Mouse (Mus musculus) erythroblast, embryonic 14.5 days (primary cell): ENCODE measurements around the gene Snph. TPM values are rescaled to one million over a fixed set of nuclear protein-coding genes. Genes with fewer than 3 reads are reported as not detected.

Experiments
- H3K27me3 ChIP-seq: 2 replicates; pipeline ENCODE4 v1.6.1; 2012; ENCODE audit warnings: inconsistent platforms; ENCODE audit not compliant: control insufficient read depth
- H3K36me3 ChIP-seq: 2 replicates; pipeline ENCODE4 v1.6.1; 2012; ENCODE audit warnings: mild to moderate bottlenecking, inconsistent platforms; ENCODE audit not compliant: control insufficient read depth
- H3K4me1 ChIP-seq: 2 replicates; pipeline ENCODE4 v1.6.1; 2012; ENCODE audit warnings: inconsistent platforms; ENCODE audit not compliant: control insufficient read depth
- H3K4me3 ChIP-seq: replicated peaks from 2 replicates; pipeline ENCODE3; 2012; ENCODE audit warnings: moderate library complexity, mild to moderate bottlenecking, inconsistent platforms
- H3K9me3 ChIP-seq: 2 replicates; pipeline ENCODE4 v1.6.1; 2012; ENCODE audit warnings: low read length, inconsistent platforms, mixed read lengths; ENCODE audit not compliant: control insufficient read depth
- GATA1 ChIP-seq: IDR thresholded peaks from 2 replicates; pipeline ENCODE4 v1.6.1; 2012; ENCODE audit warnings: low read length, inconsistent platforms, mixed read lengths
- TAL1 ChIP-seq: IDR thresholded peaks from 3 replicates; pipeline ENCODE4 v1.6.1; 2012; ENCODE audit warnings: low read length, inconsistent platforms, mixed read lengths
- polyA plus RNA-seq: library from polyadenylated mRNA; stranded (reverse); fragments of >175 nt; gene quantifications from 2 replicates; pipeline ENCODE4 v1.2.3, GENCODE M21; 2012

Gene Snph
- polyA plus RNA-seq, result not detected in 2 replicates

DNA sequence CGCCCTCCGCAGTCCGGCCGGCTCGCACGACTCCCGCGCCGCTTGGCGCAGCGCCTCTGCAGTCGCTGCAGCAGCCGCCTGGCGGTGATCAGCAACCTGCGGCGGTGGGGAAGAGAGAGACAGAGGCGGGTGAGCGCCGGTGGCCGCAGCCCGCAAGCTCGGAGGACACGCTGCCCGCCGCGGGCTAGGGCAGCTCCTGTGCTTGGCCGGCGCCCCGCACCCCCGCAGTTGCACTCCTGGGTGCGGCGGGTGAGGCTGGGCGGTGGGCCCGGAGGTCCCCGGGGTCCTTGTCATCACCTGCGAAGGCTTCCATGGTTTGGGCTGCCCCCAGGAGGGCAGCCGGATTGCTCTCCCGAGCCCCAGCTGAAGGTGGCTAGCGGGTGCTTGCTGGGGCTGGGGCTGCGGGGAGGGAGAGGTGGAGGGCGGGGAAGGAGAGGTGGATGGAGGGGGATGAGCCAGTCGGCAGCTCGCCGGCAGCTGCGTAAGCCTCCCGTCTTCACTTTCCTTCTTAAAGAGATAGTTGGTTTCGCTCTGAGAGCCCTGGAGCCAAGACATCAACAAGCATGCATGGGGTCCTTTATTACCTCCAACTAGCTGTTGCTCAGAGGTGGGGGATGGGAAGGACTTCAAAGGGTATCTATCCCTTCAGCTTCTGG, at the start of gene Snph:
Gene Snph (minus strand): TSS at position 435 of the 656 bp plus-strand sequence.
- Histone ChIP-seq H3K4me3 (no peak within 1 kb of the TSS), H3K4me1 (no peaks in the 10 kb centered on the region), H3K27me3 (peaks cover 50% of the 10 kb centered on the region), H3K9me3 (no peaks in the 10 kb centered on the region), H3K36me3 (no peaks in the 10 kb centered on the region)
- TF ChIP-seq GATA1, result no peak
- no peak for TF ChIP-seq TAL1

DNA sequence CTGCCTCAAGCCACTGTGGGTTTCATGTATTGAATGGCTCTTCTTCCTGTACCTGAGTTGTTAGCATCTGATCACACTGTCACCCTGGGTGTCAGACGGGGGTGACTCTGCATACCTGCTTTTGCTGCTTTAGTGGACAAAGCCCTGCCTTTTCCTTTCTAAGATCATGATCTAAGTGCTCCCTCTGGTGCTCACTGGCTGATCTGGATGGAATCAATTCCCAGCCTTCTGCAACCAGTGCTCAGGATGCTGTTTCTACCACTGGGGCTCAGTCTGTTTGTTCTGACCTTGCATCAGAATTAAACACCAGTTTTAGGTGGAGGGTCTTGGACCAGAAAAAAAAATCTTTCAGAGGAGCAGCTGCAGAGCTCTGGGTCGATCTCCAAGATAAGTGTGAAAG, 43.8 kb upstream of the Snph start:
- Histone ChIP-seq H3K36me3 (no peaks in the 10 kb centered on the region), H3K27me3 (0 out of 2 replicates have a peak, but pooled peaks cover 3% of the 10 kb centered on the region), H3K4me3 (no peak overlapping the region), H3K9me3 (no peaks in the 10 kb centered on the region), H3K4me1 (no peaks in the 10 kb centered on the region)
- no peak for TF ChIP-seq GATA1
- no peak for TF ChIP-seq TAL1

DNA sequence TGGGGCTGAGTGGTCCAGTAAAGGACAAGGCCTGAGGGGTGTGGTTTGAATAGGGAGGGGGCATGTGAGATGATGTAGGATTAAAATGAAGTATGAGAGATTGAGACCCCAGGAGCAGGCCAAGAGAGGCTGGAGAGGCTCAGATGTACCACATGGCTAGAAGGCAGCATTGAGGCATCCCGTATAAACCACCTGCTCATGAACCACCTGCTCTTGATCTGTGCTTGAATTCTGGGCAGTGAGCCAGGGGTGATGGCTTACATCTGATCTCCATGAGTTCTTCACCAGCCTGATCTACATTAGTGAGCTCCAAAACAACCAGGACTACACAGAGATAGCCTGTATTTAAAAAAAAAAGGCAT, 38.6 kb upstream of the Snph start:
- Histone ChIP-seq H3K4me3 (no peak overlapping the region), H3K9me3 (peaks cover 9% of the 10 kb centered on the region), H3K36me3 (no peaks in the 10 kb centered on the region), H3K27me3 (peaks cover 6% of the 10 kb centered on the region), H3K4me1 (peaks cover 8% of the 10 kb centered on the region)
- no peak for TF ChIP-seq TAL1
- no peak for TF ChIP-seq GATA1

DNA sequence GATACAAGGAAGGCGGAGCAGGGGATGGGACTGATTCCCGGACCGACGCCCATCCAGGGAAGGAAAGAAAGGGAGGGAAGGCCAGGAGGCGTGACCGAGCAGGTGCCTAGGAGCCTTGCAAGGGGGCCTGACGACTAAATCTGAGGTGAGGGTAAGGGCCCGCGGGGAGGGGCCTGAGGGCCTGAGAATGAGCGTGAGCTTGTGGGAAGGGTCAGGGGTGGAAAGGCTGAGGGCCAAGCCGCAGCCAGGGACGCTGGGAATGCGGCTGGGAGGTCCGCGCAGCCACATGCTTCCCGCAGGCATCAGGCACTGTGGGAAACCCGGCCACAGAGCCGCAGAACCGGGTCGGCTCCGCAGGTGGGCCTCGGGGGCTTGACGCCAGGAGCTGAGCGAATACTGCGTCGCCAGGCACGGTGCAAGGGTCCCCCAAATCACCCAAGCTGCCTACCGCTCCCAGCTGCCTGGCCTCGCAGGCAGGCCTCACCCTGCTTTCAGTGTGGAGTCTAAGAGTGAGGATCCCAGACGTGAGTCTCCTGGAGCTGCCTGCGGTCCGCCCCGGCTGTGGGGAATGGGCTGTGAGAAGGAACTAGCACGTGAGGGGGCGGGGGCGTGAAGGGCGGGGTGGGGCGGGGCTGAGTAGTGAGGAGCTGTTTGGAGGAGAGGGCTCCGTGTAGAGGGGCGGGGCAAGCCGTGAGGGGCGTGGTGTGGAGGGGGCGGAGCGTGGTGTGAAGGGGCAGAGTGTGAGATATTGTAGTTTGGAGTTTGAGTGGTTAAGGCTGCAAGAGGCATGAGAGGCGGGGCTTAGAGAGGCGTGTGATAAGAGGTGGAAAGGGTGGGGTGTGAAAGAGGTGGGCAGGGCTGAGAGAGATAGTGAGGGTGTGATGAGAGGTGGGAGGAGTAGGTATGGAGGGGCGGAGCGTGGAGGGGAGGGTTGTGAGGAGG, 37.9 kb upstream of the Snph start:
- Histone ChIP-seq H3K27me3 (peaks cover 6% of the 10 kb centered on the region), H3K36me3 (no peaks in the 10 kb centered on the region), H3K4me3 (no peak overlapping the region), H3K9me3 (peaks cover 9% of the 10 kb centered on the region), H3K4me1 (peaks cover 8% of the 10 kb centered on the region)
- TF ChIP-seq TAL1, result no peak
- TF ChIP-seq GATA1, result no peak

DNA sequence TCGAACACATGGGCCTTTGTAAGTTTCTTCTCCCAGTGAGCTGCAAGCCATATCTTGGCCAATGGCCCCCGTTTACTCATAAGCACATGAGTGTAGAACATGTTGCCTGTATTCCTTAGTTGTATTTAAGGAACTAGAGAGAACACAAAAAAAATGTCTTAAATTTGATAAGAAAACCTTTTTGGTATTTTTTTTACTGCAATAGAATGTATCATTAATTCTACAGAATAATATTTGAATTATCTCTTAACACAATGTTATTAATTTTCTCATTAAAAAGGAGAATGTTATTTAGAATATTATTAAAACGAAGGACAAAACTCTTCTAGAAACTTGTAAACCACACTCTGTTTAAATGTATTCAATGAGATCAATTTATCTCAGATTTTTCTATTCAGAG, 36.0 kb upstream of the Snph start, which contains the start of gene Rad21l:
Gene Rad21l (minus strand): TSS at position 101 of the 400 bp plus-strand sequence.
- Histone ChIP-seq H3K4me1 (peaks cover 8% of the 10 kb centered on the region), H3K27me3 (peaks cover 6% of the 10 kb centered on the region), H3K4me3 (no peak within 1 kb of the TSS), H3K9me3 (peaks cover 9% of the 10 kb centered on the region), H3K36me3 (no peaks in the 10 kb centered on the region)
- TF ChIP-seq TAL1 (no peak), GATA1 (no peak)

DNA sequence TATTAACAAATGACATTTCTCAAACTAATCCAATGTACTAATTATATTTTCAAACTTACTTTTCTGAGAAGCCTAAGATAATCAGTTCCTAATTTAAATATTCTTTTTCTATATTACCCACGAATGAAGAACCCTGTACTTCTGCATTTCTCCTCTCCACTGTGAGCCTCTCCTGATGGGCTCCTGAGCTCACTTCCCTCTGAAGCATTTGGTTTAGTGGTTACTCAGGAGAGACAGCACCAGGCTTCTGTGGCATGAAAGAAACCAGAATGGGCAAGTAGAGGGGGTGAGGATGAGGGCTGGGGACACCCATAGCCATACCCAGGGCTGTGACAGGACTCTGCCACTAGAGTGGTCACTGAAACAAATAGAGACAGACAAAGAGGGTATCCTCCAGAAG, 19.7 kb upstream of the Snph start:
- no peaks in the 10 kb centered on the region for H3K4me1 ChIP-seq
- TF ChIP-seq TAL1 (no peak), GATA1 (no peak)
- H3K27me3 ChIP-seq, result no peaks in the 10 kb centered on the region
- H3K9me3 ChIP-seq, result no peaks in the 10 kb centered on the region
- H3K4me3 ChIP-seq, result no peak overlapping the region
- no peaks in the 10 kb centered on the region for H3K36me3 ChIP-seq

DNA sequence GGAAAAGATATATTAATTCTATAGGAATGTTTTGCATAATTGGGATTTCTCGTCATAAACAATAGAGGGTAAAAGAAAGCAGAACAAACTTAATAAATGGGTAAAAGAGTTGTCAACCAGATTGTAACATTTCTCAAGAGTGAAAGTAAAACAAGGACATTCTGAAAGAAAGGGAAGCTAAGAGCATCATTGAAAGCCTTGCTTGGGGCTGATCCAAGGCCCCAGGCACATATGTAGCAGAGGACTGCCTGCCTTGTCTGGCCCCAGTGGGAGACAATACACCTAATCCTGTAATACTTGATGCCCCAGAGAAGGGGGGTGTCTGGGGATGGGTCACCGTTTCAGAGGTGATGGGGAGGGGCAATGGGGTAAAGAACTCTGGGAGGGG, 3.6 kb upstream of the Snph start:
- Histone ChIP-seq H3K27me3 (peaks cover 33% of the 10 kb centered on the region), H3K36me3 (no peaks in the 10 kb centered on the region), H3K4me1 (no peaks in the 10 kb centered on the region), H3K4me3 (no peak overlapping the region), H3K9me3 (no peaks in the 10 kb centered on the region)
- TF ChIP-seq GATA1, result no peak
- no peak for TF ChIP-seq TAL1

DNA sequence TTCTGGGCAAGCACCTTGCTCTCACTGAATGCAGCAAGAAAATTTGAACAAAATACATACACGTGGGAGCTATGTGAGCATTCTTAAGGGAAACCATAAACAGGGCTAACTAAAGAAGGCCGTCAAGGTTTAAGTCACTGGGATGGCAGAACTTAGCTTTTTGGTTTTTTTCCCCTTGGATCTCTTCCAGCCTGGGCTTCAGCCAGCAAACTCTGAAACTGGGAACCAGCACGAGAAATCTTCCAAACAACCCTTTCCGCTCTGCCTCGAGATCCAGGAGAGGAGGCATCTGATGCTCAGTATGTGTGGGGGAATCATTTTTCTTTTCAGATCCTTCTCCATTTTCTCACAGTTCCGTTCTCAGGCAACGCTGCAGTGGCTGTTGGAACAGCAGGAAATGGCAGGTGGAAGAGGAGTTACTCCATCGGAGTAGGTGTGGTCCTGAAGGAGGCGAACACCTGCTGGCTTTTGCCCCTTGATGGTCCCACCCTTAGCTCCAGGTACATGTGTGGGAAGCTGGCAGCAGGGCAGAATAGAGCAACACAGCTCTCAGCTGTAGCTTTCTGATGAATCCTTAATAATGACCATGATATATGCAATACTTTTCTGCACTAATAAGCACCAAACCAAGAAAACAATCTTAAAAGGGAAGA, 3.1 kb upstream of the Snph start:
- H3K27me3 ChIP-seq, result peaks cover 38% of the 10 kb centered on the region
- H3K9me3 ChIP-seq, result no peaks in the 10 kb centered on the region
- TF ChIP-seq GATA1 (no peak), TAL1 (no peak)

DNA sequence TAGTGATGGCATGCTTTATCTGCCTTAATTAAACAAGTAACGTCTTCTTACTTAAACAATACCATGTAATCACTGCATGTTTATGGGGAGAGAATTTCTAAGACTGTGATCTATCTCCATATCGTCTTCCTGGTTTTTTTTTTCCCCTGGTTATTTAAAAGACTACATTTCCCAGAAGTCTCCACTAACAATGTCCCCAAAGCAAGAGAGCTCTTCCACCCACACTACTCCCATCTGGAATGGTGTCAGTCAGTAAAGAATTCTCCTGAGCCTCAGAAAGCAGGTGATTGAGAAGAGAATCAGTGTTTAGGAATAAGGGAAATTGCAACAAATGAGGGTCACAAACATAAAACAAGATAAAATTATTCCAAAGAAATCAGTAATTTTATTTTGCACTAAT, 2.5 kb upstream of the Snph start:
- no peak overlapping the region for H3K4me3 ChIP-seq
- no peak for TF ChIP-seq GATA1
- H3K4me1 ChIP-seq, result no peaks in the 10 kb centered on the region
- no peaks in the 10 kb centered on the region for H3K36me3 ChIP-seq
- H3K9me3 ChIP-seq, result no peaks in the 10 kb centered on the region
- H3K27me3 ChIP-seq, result peaks cover 42% of the 10 kb centered on the region

More for the DNA sequence above, 3.1 kb upstream of the Snph start:
- no peaks in the 10 kb centered on the region for H3K4me1 ChIP-seq
- no peak overlapping the region for H3K4me3 ChIP-seq
- no peaks in the 10 kb centered on the region for H3K36me3 ChIP-seq
